Mouse (Mus musculus): ENCODE results near the gene Gm19684. TPM values are rescaled to one million over a fixed set of nuclear protein-coding genes. Genes with fewer than 3 reads are reported as not detected.
"Not testable (repeated sequence)": the region's sequence is repeated elsewhere in the genome, so short reads cannot be mapped to it uniquely, and the experiment has no call there.

The Gm19684 gene
- polyA plus RNA-seq, 1 experiment from 2014 or later: not detected

DNA sequence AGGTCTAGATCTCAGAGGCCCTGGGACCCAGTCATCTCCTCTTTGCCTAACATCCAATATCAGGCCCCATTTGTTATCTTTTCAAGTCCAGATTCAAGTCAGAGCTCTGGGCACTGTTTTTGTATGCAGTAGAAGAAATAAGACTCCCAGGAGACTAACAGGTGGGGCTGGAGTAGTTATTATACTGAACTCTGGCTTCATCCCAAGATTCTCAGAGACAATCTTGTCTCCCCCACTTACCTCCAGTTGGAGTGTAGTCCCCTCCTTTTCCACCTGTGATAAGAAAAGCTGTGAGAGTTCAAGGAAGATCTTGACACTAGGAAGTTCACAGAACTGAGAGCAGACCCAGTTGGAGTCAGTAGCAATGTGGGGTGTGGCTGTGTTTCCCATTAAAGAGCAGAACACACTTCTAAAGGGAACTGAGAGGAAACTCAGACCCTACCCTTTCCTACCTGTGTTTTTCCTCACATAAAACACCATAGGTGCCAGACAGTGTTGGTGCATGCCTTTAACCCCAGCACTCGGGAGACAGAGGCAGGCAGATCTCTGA lies 14.9 kb downstream of the Gm19684 start:
- H3K9me3 ChIP-seq; H3K4me1 ChIP-seq; ATAC-seq (ENCODE audit: low FRiP score, low read depth); H3K4me3 ChIP-seq; H3K4me2 ChIP-seq (replicated peaks); H3K9ac ChIP-seq; H3K36me3 ChIP-seq; H3K27ac ChIP-seq: not testable (repeated sequence)
- H3K27me3 ChIP-seq: peaks cover 57% of the 10 kb centered on the region
- 57% methylated on average over 1 of the region's 1 CpGs for WGBS

- Histone ChIP-seq H3K9ac (no peak overlapping the region), H3K27me3 (peaks cover 84% of the 10 kb centered on the region), H3K4me1 (peaks cover 10% of the 10 kb centered on the region; the same call in 1 of the 2 replicates), H3K4me3 (peak overlapping the region; percentile 39), H3K4me2 (replicated peaks) (peak overlapping the region; percentile 61), H3K9me3 (no peaks in the 10 kb centered on the region), H3K36me3 (no peaks in the 10 kb centered on the region), H3K27ac (no peak overlapping the region)
- no peak for ATAC-seq (ENCODE audit: low FRiP score, low read depth)
- 2% methylated on average over 67 of the region's 78 CpGs for WGBS
These were observed 23.8 kb downstream of the Gm19684 start for GRCm38 (mm10) chr17:36145111-36145860.

GRCm38 (mm10) chr17:36145861-36146156 lies 24.3 kb downstream of the Gm19684 start:
- H3K9ac ChIP-seq; ATAC-seq (ENCODE audit: low FRiP score, low read depth); H3K9me3 ChIP-seq; H3K27ac ChIP-seq; H3K36me3 ChIP-seq: not testable (repeated sequence)
- Histone ChIP-seq H3K27me3 (peaks cover 82% of the 10 kb centered on the region), H3K4me1 (peaks cover 10% of the 10 kb centered on the region; the same call in 1 of the 2 replicates), H3K4me3 (peak overlapping the region; percentile 39), H3K4me2 (replicated peaks) (peak overlapping the region; percentile 61)
- under 1% methylated on average over 13 of the region's 13 CpGs for WGBS

DNA sequence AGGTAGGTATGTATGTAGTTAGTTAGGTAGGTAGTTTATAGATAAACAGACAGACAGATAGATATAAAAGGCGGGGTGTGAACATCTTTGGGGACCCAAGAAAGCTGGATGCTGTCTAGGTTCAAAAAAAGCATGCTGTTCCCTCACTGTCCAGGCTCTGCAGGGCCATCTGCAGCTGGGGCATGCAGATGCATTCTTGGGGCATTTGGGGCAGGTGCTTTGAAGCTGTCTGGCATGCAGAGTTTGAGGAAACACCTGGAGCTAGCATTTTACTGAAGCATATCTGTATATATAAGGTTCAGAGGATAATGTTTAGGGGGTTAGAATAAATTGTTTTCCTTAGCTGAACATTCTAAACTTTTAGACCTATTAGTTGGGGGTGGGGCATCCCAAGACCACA lies 25.5 kb downstream of the Gm19684 start:
- H3K9ac ChIP-seq; H3K9me3 ChIP-seq; ATAC-seq (ENCODE audit: low FRiP score, low read depth); H3K36me3 ChIP-seq; H3K4me2 ChIP-seq (replicated peaks); H3K4me3 ChIP-seq; H3K27ac ChIP-seq: not testable (repeated sequence)
- 69% methylated on average over 1 of the region's 1 CpGs for WGBS
- peaks cover 79% of the 10 kb centered on the region for H3K27me3 ChIP-seq
- peaks cover 10% of the 10 kb centered on the region; the same call in 1 of the 2 replicates for H3K4me1 ChIP-seq

- ATAC-seq (ENCODE audit: low FRiP score, low read depth); H3K4me2 ChIP-seq (replicated peaks); H3K27ac ChIP-seq; H3K9ac ChIP-seq; H3K36me3 ChIP-seq; H3K9me3 ChIP-seq; H3K4me3 ChIP-seq: not testable (repeated sequence)
- H3K4me1 ChIP-seq: peaks cover 10% of the 10 kb centered on the region; the same call in 1 of the 2 replicates
- WGBS: 74% methylated on average over 5 of the region's 5 CpGs
- peaks cover 79% of the 10 kb centered on the region for H3K27me3 ChIP-seq
These were observed 27.0 kb downstream of the Gm19684 start for GRCm38 (mm10) chr17:36148468-36148867.

GRCm38 (mm10) chr17:36151200-36151599 lies 29.7 kb downstream of the Gm19684 start:
- H3K27me3 ChIP-seq: peaks cover 81% of the 10 kb centered on the region
- not testable (repeated sequence) for ATAC-seq (ENCODE audit: low FRiP score, low read depth)
- WGBS: 35% methylated on average over 4 of the region's 4 CpGs

GRCm38 (mm10) chr17:36154271-36155149 lies 33.0 kb downstream of the Gm19684 start:
- peaks cover 76% of the 10 kb centered on the region for H3K27me3 ChIP-seq
- no peaks in the 10 kb centered on the region for H3K9me3 ChIP-seq
- H3K9ac ChIP-seq: no peak overlapping the region
- no peak overlapping the region for H3K4me2 ChIP-seq (replicated peaks)
- H3K36me3 ChIP-seq: no peaks in the 10 kb centered on the region
- ATAC-seq (ENCODE audit: low FRiP score, low read depth): no peak
- H3K4me3 ChIP-seq: no peak overlapping the region
- 0 out of 2 replicates have a peak, but pooled peaks cover 4% of the 10 kb centered on the region for H3K4me1 ChIP-seq
- no peak overlapping the region for H3K27ac ChIP-seq
- WGBS: 20% methylated on average over 3 of the region's 3 CpGs

More at GRCm38 (mm10) chr17:36151200-36151599, 29.7 kb downstream of the Gm19684 start:
- not testable (repeated sequence) for H3K4me2 ChIP-seq (replicated peaks); H3K4me3 ChIP-seq; H3K9me3 ChIP-seq; H3K27ac ChIP-seq; H3K9ac ChIP-seq; H3K4me1 ChIP-seq; H3K36me3 ChIP-seq

- WGBS: under 1% methylated on average over 30 of the region's 36 CpGs
- 0 out of 2 replicates have a peak, but pooled peaks cover 11% of the 10 kb centered on the region for H3K4me1 ChIP-seq
- ATAC-seq (ENCODE audit: low FRiP score, low read depth): 0 out of 2 replicates have a peak, but pooled peaks have one; percentile 15
- H3K27me3 ChIP-seq: peaks cover 85% of the 10 kb centered on the region
- peak overlapping the region; percentile 68 for H3K4me2 ChIP-seq (replicated peaks)
- H3K27ac ChIP-seq, H3K9me3 ChIP-seq, H3K36me3 ChIP-seq: not testable (repeated sequence)
- peak overlapping the region; percentile 41 for H3K4me3 ChIP-seq
- H3K9ac ChIP-seq: peak overlapping the region; percentile 51; the same call in 1 of the 2 replicates
These were observed 36.3 kb downstream of the Gm19684 start for GRCm38 (mm10) chr17:36157782-36158181.

GRCm38 (mm10) chr17:36158264-36158663 lies 36.8 kb downstream of the Gm19684 start:
- 12% methylated on average over 11 of the region's 11 CpGs for WGBS
- Histone ChIP-seq H3K4me3 (peak overlapping the region; percentile 41), H3K4me2 (replicated peaks) (peak overlapping the region; percentile 68), H3K27me3 (peaks cover 85% of the 10 kb centered on the region), H3K4me1 (0 out of 2 replicates have a peak, but pooled peaks cover 11% of the 10 kb centered on the region)
- not testable (repeated sequence) for H3K9ac ChIP-seq; ATAC-seq (ENCODE audit: low FRiP score, low read depth); H3K27ac ChIP-seq; H3K36me3 ChIP-seq; H3K9me3 ChIP-seq

DNA sequence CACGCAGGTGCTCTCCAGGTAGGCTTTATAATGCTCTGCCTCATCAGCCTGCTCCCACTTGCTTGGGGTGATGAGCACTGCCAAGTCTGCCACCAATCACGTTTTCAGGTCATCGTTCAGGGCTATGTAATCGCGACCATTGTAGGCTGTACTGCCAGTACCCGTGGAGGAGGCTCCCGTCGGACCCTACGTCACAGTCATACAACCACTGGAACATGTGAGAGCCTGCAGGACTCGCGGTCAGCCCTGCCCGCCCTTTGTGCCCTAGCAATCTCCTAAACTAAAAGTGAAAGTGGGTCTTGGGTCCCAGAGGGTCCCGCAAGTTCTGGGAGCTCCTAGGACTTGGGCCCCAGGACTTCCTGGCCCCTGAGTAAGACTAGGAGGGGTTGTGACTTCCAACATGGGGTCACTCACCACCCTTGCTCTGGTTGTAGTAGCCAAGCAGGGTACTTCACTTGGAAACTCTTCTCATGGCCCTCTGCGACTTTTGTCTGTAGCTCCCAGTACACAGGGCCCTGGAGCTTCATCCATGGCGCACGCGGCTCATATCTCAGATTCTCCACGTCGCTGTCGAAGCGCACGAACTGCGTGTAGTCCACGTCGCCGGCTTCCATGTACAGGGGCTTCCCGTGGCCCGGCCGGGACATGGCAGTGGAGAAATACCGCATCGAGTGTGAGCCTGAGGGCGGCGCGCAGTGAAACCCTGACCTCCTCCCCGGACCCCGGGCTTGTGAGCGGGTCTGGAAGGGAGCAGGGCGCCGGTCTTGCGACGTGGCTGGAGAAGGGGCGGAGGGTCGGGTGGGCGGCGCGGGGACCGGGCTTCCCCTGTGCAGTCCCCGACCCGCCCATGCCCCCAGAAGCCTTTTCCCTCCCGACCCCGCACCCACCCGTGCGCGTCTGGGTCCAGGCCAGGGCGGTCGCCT lies 39.9 kb downstream of the Gm19684 start:
- 2% methylated on average over 56 of the region's 56 CpGs for WGBS
- Histone ChIP-seq H3K27me3 (peaks cover 85% of the 10 kb centered on the region), H3K27ac (no peak overlapping the region), H3K9me3 (no peaks in the 10 kb centered on the region), H3K4me1 (0 out of 2 replicates have a peak, but pooled peaks cover 11% of the 10 kb centered on the region), H3K9ac (no peak overlapping the region), H3K36me3 (no peaks in the 10 kb centered on the region), H3K4me3 (peak overlapping the region; percentile 21), H3K4me2 (replicated peaks) (peak overlapping the region; percentile 41)
- ATAC-seq (ENCODE audit: low FRiP score, low read depth): no peak

- not testable (repeated sequence) for H3K4me2 ChIP-seq (replicated peaks); H3K36me3 ChIP-seq; H3K4me3 ChIP-seq; H3K27ac ChIP-seq; H3K9ac ChIP-seq; H3K9me3 ChIP-seq; ATAC-seq (ENCODE audit: low FRiP score, low read depth); H3K4me1 ChIP-seq
- peaks cover 90% of the 10 kb centered on the region for H3K27me3 ChIP-seq
- 15% methylated on average over 2 of the region's 2 CpGs for WGBS
These were observed 45.4 kb downstream of the Gm19684 start for GRCm38 (mm10) chr17:36166901-36167300.
